Mouse (Mus musculus) G1E (cell line): ENCODE data around the gene Sag. TPM values are rescaled to one million over a fixed set of nuclear protein-coding genes. Genes with fewer than 3 reads are reported as not detected.
"Not testable (repeated sequence)": the region's sequence is repeated elsewhere in the genome, so short reads cannot be mapped to it uniquely, and the experiment has no call there.

Experiments
- ATAC-seq: 2 replicates; pipeline ENCODE4 v1.8.0; 2016; ENCODE audit warnings: mild to moderate bottlenecking; ENCODE audit not compliant: insufficient number of reproducible peaks, poor library complexity, low FRiP score, severe bottlenecking; ENCODE audit errors: extremely low read depth
- DNase-seq: peaks from one replicate; pipeline ENCODE4 v3.0.0; 2012; ENCODE audit warnings: low spot score
- H3K27me3 ChIP-seq: 2 replicates; pipeline ENCODE4 v1.6.1; 2012; ENCODE audit warnings: mild to moderate bottlenecking, low read length, inconsistent platforms; ENCODE audit not compliant: insufficient read depth
- H3K36me3 ChIP-seq: replicated peaks from 2 replicates; pipeline ENCODE3; 2012; ENCODE audit warnings: mild to moderate bottlenecking, inconsistent platforms
- H3K4me1 ChIP-seq: 2 replicates; pipeline ENCODE4 v1.6.1; 2012; ENCODE audit warnings: low read depth, low read length, inconsistent platforms, mixed read lengths; ENCODE audit not compliant: insufficient read depth
- H3K4me3 ChIP-seq: 2 replicates; pipeline ENCODE4 v1.5.1; 2012; ENCODE audit warnings: low read depth, mild to moderate bottlenecking, inconsistent platforms, low read length, moderate library complexity, mixed read lengths
- H3K9me3 ChIP-seq: replicated peaks from 2 replicates; pipeline ENCODE4 v1.6.1; 2012; ENCODE audit warnings: inconsistent platforms
- CTCF ChIP-seq: IDR thresholded peaks from 2 replicates; pipeline ENCODE4 v1.5.1; 2012; ENCODE audit warnings: low read depth, low read length, inconsistent platforms, mixed read lengths
- GATA1 ChIP-seq: IDR thresholded peaks from 2 replicates; pipeline ENCODE4 v1.6.1; 2012; ENCODE audit warnings: borderline replicate concordance, low read length, inconsistent platforms, mixed read lengths
- GATA2 ChIP-seq: IDR thresholded peaks from 2 replicates; pipeline ENCODE4 v1.6.1; 2012; ENCODE audit warnings: low read depth, low read length, inconsistent platforms, borderline replicate concordance
- POLR2AphosphoS5 ChIP-seq: IDR thresholded peaks from 2 replicates; pipeline ENCODE4 v1.6.1; 2012; ENCODE audit warnings: low read depth, low read length, inconsistent platforms; ENCODE audit not compliant: insufficient replicate concordance
- TAL1 ChIP-seq: conservative IDR thresholded peaks from 2 replicates; pipeline ENCODE4 v1.6.1; 2012; ENCODE audit warnings: low read depth, low read length, inconsistent platforms, mixed read lengths
- polyA plus RNA-seq: library from polyadenylated mRNA; stranded (reverse); fragments of >175 nt; gene quantifications from 2 replicates; pipeline ENCODE4 v1.2.3, GENCODE M21; 2012
- total RNA-seq, 2 experiments: library from RNA; stranded (forward) in 1 of 2; stranded (reverse) in 1 of 2; fragments of 200-1000 nt in 1 of 2; fragments of >200 nt in 1 of 2; fragmentation: Nextera tagmentation in 1 of 2; gene quantifications; 2 replicates each; pipeline ENCODE4 v1.2.3; 2014 to 2017

The Sag gene
- total and polyA plus RNA-seq, 3 experiments: 0.82 TPM; not detected in 2

GRCm38 (mm10) chr1:87825281-87825680 is 21.8 kb downstream of the Sag start:
- H3K27me3 ChIP-seq: peaks cover 16% of the 10 kb centered on the region
- TF ChIP-seq CTCF (peak; percentile 39; the same call in 1 of the 2 replicates), GATA1 (no peak)
- no peak overlapping the region for H3K4me3 ChIP-seq
- H3K36me3 ChIP-seq: no peaks in the 10 kb centered on the region
- no peak for ATAC-seq
- H3K9me3 ChIP-seq: peaks cover 8% of the 10 kb centered on the region; the same call in 1 of the 2 replicates
- no peak for DNase-seq
- H3K4me1 ChIP-seq: peaks cover 31% of the 10 kb centered on the region

- TF ChIP-seq GATA2: no peak
- ATAC-seq: no peak
- no peak overlapping the region for H3K4me3 ChIP-seq
- no peak for DNase-seq
- H3K9me3 ChIP-seq: peaks cover 5% of the 10 kb centered on the region; the same call in 1 of the 2 replicates
- no peaks in the 10 kb centered on the region for H3K36me3 ChIP-seq
- H3K27me3 ChIP-seq: peaks cover 16% of the 10 kb centered on the region
- peaks cover 31% of the 10 kb centered on the region for H3K4me1 ChIP-seq
Observed at GRCm38 (mm10) chr1:87825991-87826390, 22.5 kb downstream of the Sag start.

GRCm38 (mm10) chr1:87826474-87826873 is 23.0 kb downstream of the Sag start:
- DNase-seq (no peak), ATAC-seq (no peak)
- H3K27me3 ChIP-seq: peaks cover 16% of the 10 kb centered on the region
- peaks cover 5% of the 10 kb centered on the region; the same call in 1 of the 2 replicates for H3K9me3 ChIP-seq
- H3K4me1 ChIP-seq: peaks cover 31% of the 10 kb centered on the region
- TF ChIP-seq POLR2AphosphoS5 (no peak), TAL1 (no peak), GATA1 (no peak), GATA2 (no peak), CTCF (no peak)
- H3K4me3 ChIP-seq: no peak overlapping the region
- no peaks in the 10 kb centered on the region for H3K36me3 ChIP-seq

GRCm38 (mm10) chr1:87827476-87827875 is 24.0 kb downstream of the Sag start:
- not testable (repeated sequence) for DNase-seq, H3K9me3 ChIP-seq, H3K4me3 ChIP-seq, ATAC-seq, H3K36me3 ChIP-seq
- peaks cover 19% of the 10 kb centered on the region for H3K27me3 ChIP-seq
- H3K4me1 ChIP-seq: peaks cover 31% of the 10 kb centered on the region

GRCm38 (mm10) chr1:87828185-87828584 is 24.7 kb downstream of the Sag start:
- Histone ChIP-seq H3K4me1 (peaks cover 31% of the 10 kb centered on the region), H3K4me3 (no peak overlapping the region), H3K36me3 (no peaks in the 10 kb centered on the region), H3K9me3 (peaks cover 5% of the 10 kb centered on the region; the same call in 1 of the 2 replicates), H3K27me3 (peaks cover 15% of the 10 kb centered on the region)
- TF ChIP-seq GATA1: no peak
- no peak for TF ChIP-seq POLR2AphosphoS5
- no peak for TF ChIP-seq TAL1
- TF ChIP-seq CTCF: no peak
- no peak for TF ChIP-seq GATA2
- peak; percentile 70 for ATAC-seq
- peak; percentile 56 for DNase-seq

GRCm38 (mm10) chr1:87828926-87829580 is 25.6 kb downstream of the Sag start:
- ATAC-seq: no peak
- DNase-seq: no peak
- Histone ChIP-seq H3K4me3 (no peak overlapping the region), H3K9me3 (peaks cover 5% of the 10 kb centered on the region; the same call in 1 of the 2 replicates), H3K27me3 (peaks cover 16% of the 10 kb centered on the region), H3K4me1 (peaks cover 27% of the 10 kb centered on the region), H3K36me3 (no peaks in the 10 kb centered on the region)
- TF ChIP-seq GATA2 (no peak), CTCF (no peak), TAL1 (no peak), GATA1 (no peak), POLR2AphosphoS5 (no peak)

- H3K36me3 ChIP-seq: no peaks in the 10 kb centered on the region
- H3K9me3 ChIP-seq: peaks cover 5% of the 10 kb centered on the region; the same call in 1 of the 2 replicates
- ATAC-seq: no peak
- H3K4me3 ChIP-seq: no peak overlapping the region
- H3K27me3 ChIP-seq: peaks cover 23% of the 10 kb centered on the region
- H3K4me1 ChIP-seq: peaks cover 22% of the 10 kb centered on the region
- TF ChIP-seq GATA2: no peak
- TF ChIP-seq CTCF: no peak
- no peak for TF ChIP-seq TAL1
- TF ChIP-seq POLR2AphosphoS5: no peak
- TF ChIP-seq GATA1: no peak
- no peak for DNase-seq
Observed at GRCm38 (mm10) chr1:87829621-87830211, 26.2 kb downstream of the Sag start.
